Mouse (Mus musculus) c-Kit-positive CD71-negative TER-119-negative erythroid progenitor cells, embryonic 14.5 days (primary cell): ENCODE measurements around the gene Peg12.

Source experiments
- DNase-seq: peaks from one replicate; pipeline ENCODE4 v3.0.0-alpha.2; 2013; ENCODE audit warnings: low read depth

The Peg12 gene

DNA sequence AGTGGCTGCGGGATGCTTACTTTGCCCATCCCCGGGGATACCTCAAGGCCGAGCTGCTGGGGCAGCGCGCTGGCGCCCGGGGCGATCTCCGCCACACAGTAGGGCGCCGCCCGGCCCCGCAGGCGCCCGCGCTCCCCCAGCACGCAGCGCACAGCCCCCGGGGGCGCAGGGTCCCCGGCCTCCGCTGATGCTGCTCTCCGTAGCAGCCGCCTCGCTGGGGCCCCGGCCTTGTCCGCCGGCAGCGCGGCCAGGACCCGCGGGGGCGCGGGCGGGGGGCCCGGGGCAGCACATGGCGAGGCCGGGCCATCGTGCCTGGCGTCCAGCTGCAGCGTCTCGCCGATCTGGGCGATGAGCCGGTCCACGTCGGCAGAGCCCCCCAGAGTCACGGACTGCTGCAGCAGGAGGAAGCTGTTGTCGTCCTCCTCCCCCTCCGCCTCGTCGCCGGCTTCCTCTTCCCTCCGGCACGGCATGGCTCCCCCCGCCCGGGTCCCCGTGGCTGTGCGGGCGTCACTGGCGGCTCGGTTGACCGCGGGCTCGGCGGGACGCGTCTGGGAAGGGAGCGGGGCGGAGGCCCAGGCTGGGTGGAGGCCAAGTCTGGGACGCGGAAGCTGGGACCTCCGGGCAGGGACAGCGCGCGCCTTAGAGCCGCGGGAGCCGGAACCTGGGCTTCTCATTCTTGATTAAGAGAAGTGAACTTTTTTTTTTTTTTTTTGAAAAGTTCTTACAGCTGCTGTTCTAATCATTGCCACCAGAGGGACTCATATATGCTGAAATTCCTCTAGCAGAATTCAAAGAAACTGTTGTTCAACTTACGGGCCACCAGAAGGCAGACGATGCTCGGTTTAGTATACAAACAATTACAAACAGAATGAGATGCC is at the start of gene Peg12:
Gene Peg12 (minus strand): TSS at position 633 of the 878 bp plus-strand sequence.
- DNase-seq, result peak; percentile 26

DNA sequence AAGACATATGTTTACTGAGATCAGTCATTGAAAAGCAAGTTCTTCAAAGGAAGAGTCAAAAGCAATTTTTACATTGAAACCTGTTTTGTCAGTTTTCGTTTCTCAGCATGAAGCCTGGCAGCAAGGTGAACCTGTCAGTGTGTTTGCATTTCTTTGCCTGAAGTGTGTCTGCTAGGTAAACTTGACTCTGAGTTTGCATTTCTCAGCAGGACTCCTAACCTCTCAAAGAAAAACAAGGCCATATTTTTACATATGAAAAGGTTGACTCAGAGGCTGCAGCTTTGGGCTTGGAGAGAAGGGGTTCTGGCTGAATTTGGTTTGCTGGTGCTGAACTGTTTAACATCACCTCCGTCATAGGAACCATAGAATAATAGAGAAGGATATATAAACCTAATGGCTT is 21.8 kb upstream of the Peg12 start:
- DNase-seq, result no peak

DNA sequence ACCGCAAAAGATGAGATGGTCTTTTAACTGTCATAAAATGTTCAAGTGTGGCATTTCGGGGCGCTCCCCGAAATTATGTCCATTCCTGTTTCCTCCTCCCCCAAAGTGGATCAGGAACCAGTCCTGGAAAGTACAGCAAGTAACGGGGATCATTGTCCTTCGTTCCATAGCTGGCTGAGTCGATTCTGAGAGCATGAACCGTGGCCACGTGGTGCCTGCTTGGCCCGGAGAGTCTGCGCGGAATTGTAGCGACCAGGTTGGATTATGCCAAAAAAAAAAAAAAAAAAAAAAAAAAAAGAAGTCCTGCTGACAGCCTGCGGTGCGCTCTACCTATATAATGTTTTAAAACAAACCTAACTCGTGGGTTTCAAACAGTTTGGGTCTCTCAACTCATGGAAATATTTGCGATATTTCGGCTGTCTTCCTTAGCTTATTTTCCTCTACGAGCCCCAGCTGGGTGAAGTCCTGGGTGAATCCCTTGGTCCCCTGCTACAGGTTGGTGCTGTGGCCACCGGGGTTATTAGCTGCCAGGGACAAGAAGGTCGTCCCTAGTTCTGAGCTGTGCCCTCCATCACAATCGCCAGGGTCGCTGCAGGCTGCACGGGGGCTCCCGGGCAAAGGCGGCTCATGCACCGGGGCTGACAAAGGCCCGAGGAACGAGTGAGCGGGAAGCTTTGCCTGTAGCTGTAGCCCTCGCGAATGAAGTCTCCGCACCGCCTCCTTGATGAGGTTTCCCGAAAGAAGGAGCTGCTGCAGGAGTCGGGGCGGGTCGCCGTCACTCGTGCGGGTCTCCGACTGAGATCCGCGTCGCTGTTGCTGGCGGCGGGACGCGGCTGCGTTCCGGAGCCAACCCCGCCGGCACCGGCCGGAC is 1.1 kb downstream of the Peg12 start:
- DNase-seq, result no peak

DNA sequence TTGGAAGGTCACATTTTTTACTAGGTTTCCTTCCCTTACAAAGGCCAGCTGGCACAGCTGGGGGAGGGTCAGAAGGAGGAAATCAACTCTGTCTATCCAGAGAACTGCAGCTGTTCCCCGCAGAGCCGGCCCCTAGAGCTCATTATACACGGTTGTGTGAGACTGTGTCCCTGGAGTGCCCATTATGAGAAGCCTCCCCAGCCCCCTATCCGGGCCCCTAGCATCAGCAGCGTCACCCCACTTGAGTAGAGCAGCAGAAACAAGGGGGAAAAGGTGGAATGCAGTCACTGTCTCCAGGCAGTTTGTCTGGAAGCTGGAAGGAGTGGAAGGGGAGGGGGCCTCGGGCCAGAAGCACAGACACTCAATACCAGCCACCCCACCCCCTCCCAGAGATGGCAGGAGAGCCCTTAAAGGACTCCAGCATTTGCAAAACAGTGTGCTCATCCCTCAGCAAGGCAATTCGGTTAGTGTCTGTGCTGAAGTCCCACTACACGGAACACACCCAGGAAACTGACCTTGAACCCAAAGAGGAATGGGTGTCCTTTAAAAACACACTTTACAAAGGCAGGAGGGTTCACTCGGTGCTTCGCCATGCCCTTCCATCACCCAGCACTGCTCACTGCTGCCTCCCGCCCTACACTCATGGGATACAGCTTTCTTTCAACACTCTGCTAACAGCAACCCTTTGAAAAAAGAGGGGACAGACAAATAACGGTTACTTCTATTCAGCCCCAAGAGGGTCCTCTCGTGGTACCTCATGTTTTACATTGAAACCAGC is 1.9 kb downstream of the Peg12 start:
- no peak for DNase-seq

DNA sequence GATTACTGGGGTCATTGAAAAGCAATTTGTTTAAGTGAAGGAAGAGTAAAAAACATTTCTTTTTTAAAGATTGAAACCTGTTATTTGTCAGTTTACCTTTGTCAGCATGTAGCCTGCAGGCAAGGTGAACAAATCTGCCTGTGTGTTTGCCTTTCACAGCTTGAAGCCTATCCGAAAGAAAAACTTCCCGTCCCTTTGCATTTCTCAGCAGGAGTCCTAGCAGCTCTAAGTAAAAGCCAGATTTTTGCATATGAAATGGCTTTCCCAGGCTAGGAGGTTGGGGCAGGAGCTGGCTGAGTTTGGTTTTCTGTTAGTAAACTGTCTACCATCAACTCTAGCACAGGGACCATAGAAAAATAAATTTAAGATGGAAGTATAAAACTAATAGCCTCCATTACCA is 12.0 kb downstream of the Peg12 start:
- no peak for DNase-seq

DNA sequence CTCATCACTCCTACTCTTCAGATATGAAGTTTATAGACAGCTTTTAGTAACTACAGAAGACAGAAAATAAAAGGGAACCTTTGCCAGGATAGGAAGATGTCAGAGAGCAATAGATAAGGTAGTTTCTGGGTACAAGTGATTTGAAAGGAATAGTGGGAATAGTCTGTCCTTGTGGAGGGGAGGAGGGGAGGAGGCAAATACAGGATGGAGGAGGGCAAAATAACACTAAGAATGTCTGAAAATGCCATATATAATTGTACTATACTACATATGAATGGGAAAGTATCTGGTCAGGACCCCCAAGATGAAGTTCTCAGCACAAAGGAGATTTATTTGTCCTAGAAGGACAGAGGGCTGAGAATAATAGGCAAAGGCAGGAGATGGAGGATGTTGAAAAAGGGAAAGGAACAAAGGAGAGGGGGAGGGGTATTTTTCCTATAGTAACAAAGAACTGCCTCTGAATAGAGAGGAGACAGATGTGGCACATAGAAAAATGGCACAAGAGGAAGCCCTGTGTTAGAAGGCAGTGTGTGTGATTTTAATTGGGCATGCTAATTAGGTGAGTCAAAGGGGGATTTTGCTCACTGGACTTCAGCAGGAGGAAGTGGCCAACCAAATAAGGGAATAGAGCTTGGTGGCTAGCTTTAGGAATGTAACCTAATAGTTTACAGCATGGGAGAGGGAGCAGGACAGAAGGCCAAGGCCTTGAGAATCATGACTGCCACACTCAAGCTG is 18.7 kb downstream of the Peg12 start:
- no peak for DNase-seq

DNA sequence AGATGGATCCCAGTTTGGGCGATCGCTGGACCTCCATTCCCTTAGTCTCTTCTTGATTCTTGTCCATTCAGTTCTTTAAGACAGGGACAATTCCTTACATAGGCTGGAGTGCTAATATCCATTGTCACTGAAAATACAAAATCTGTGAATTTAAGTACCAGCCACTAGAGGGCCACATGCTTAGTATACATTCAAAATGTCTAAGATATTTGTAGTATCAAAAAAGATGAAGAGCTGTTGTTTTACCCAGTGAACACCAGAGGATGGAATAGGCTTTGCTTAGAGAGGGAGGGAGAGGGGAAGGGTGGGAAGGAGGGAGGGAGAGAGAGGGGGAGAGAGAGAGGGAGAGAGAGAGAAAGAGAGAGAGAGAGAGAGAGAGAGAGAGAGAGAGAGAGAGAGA is 27.9 kb downstream of the Peg12 start:
- DNase-seq, result no peak

DNA sequence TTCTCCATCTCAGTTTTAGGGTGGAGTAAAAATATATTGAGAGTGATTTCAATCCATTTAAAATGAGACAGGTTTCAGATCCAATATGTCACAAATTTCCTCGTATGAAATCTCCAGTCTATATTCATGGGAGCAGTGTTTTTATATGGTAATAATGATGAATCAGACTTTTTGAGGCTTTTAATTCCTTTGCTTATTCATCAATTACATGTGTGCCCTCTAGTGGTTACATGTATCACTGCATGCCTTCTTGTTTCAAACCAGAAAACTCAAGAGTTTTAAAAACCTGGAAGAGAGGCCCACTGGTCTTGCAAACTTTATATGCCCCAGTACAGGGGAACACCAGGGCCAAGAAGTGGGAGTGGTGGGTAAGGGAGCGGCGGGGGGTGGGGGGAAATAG is 31.1 kb downstream of the Peg12 start:
- DNase-seq, result no peak

DNA sequence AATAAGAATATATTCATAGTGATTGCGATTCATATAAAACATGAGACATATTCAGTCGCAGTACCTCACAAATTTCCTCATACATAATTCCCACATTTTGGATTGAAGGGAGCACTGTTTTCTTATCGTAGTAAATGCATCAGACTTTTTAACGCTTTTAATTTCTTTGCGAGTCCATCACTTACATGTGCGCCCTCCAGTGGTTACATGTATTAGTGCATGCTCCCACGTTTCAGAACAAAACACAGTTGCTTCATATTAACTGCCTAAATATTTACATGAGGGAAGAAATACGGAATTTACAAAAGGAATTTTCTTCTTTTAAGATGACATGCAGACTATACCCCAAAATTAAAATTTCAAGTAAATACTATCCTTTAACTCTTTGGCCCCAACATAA is 36.0 kb downstream of the Peg12 start:
- peak; percentile 14 for DNase-seq

DNA sequence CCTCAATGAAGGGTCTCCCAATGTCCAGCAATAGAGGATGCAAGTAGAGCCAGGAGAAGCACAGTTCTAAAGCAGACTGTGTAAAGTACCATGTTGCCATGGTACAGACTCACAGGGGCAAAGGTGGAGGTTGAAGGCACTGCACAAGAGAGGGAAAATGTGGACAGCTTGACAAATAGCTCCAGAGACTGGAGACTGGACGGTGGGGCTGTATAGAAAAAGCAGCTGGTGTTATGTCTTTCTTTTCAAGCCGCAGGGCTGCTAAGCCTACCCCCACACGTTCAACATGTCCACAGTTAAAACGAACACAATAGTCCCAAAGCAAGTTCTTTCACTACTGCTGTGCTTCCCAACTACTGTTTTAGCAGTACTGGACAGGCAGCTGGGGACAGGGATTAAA is 41.1 kb downstream of the Peg12 start:
- DNase-seq, result no peak

DNA sequence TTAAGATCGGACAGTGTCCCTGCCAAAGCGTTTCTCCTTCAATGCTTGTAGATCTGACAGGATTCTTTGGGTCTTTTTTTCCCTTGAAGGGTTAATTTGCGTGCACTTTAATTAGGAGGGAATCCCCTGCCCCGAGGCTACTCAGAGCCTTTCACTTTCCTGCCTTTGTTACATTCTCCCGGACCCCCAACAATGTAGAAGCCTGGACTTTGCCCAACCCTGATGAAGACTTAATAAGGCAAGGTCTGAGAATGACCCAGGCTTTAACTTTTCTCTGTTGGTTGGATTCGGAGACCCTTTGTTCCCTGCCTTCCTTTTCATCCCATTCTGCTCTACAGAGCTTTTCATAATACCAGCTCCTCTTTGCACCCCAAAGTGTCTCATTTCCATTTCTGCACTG is 43.7 kb downstream of the Peg12 start:
- DNase-seq, result no peak

DNA sequence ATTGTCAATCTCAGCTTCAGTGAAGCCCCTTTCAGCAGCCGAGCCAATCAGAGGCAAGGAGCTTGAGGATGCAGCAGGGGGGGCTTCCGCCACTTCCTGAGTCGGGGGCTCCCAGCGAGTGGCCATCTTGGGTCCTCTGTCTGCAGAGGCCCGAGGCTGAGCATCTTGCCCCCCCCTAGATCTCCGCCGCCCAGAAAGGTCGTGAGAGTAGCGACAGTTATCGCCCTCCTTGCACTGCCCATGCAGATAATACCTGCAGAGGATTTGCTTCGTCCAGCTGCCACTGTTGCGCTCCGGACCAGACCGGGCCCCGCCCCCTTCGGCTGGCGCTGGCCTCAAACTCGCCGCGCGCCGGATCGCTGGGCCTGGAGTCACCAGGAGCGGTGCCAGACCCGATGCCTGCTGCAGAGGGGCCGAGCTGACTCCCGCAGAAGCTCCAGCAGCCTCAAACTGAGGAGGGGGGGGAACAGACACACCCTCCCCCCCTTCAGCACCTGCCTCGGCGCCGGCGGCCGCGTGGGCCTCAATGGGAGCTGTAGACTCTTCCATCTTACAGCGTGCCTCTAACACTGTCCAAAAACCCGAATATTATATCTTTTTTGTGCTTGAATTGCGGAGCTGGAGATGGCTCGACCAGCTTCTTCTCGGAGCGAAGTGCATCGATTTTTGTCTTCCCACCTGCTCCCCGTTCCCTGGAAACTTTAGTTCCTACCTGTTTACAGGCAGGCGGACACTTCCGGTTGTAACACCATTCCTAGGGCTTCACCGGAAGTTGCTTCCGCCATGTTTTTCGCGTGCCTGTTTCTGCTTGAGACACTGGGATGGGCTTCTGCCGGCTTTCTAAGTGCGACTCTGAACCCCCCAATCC is 44.6 kb downstream of the Peg12 start, which contains the start of gene Mkrn3:
Gene Mkrn3 (minus strand): TSS at position 647 of the 868 bp plus-strand sequence.
- peak; percentile 67 for DNase-seq

DNA sequence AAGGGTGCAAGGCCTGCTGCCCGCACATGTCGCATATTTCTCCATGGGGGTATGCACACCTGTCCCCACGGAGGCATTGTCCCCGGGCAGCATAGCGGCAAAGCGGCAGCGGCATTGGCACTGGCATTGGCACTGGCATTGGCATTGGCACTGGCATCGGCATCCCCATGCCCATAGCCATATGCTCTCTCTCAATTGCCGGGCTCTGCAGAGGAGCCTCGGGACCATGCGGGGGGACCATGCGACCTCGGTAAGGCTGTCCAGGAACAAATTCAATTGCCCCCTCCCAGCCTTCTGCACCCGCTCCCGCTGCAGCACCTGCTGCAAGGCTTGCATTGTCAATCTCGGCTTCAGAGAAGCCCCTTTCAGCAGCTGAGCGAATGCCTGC is 45.2 kb downstream of the Peg12 start:
- no peak for DNase-seq

DNA sequence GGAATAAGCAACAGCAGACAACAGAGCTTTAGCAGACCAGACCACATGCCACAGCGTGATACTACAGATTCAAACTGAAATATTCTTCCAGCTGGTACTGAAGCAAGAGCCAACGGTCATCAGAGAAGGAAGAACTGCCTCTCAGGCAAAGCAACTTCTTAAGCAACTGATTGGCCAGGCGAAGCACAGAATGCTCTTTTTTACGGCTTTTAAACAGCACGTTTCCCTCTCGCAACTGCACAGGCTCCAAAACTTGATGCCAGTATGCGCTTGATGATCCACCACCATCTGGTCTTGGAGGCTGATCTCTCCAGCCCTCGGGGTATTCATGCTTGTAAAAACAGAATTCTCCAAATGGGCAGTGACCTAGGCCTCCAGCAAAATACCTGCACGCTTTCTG is 46.0 kb downstream of the Peg12 start:
- no peak for DNase-seq

DNA sequence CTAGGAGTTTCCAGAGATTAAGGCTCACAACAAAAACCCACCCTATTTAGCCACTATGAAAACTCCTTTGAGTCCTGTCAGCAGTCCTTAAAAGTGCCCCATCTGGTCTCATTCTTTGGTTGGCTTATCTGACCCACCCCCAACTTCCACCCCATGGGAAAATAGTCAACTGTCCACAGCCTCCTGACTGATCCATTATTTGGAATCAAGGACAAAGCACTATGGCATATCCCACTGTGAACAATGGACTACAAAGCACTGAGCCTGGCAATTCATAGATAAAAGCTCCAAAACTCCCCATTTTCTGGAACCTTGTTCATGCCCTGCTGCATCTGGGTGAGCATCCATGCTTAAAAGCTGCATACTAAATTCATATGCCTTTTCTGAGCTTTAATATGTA is 48.1 kb downstream of the Peg12 start:
- no peak for DNase-seq

DNA sequence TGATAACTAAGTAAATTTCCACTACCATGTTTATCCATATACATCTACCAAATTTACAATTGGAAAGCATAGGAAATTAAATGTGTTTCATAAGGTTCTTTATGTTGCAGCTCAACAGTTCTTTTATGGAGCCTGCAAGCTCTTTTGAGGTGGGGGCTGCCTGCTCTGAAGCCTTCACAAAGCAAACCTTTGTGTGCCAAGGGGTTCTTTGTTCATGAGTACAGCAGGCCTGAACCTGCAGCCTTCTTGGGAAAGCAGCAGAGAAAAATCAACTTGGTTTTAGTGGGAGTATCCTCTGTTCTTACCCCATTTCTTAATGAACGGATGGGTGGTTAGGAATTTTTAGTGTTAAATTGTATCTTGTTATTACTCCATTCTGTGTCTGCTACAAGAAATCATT is 49.1 kb downstream of the Peg12 start:
- no peak for DNase-seq
